Mouse (Mus musculus) left cerebral cortex, postnatal 25 days (tissue): Measurements from ENCODE around the gene Srcin1. TPM values are rescaled to one million over a fixed set of nuclear protein-coding genes. Genes with fewer than 3 reads are reported as not detected.
A peak's percentile ranks its signal among the peaks of the same experiment; 100 is the strongest.

Experiments used
- DNase-seq, 2 experiments: peaks; one replicate each; pipeline ENCODE4 v3.0.0; 2022; ENCODE audit warnings: low spot score in 2 of 2, mixed read lengths in 1 of 2
- intact Hi-C: fragments of 180-260 bp; cut with DNase I; formaldehyde crosslinking; loops from one replicate; pipeline ENCODE4 v1.15.1; 2025
- total RNA-seq, 2 experiments: library from RNA; stranded (reverse); gene quantifications; 2 replicates each; pipeline ENCODE4 v1.2.3; 2021

The Srcin1 gene
- total RNA-seq = 100 to 1,000 TPM; 323 to 339 TPM

- intact Hi-C loops = no loop called here
These were observed at the start of gene Srcin1 for GRCm38 (mm10) chr11:97576136-97576906. Gene Srcin1, minus strand, starts transcription at chr11:97576186.

GRCm38 (mm10) chr11:97625551-97625950 is 49.6 kb upstream of the Srcin1 start:
- intact Hi-C loops = loop anchor here (5.0 kb wide), 1 partner anchor 218 kb away; no protein-coding TSS in a partner anchor
- DNase-seq = no peak

More at GRCm38 (mm10) chr11:97576136-97576906, at the start of gene Srcin1:
- DNase-seq = peak in 1 of 2 experiments; percentile 60

GRCm38 (mm10) chr11:97623166-97623565 is 47.2 kb upstream of the Srcin1 start:
- intact Hi-C loops = loop anchor here (2.0 to 5.0 kb wide), 2 partner anchors 121 to 134 kb away; partner anchors contain the start of gene 4933428G20Rik
- no peak for DNase-seq

- intact Hi-C loops = loop anchor here (1.0 to 5.0 kb wide), 4 partner anchors 91 to 146 kb away; partner anchors contain the start of gene 4933428G20Rik
- DNase-seq = peak; percentile 73 to 80
These were observed 46.5 kb upstream of the Srcin1 start for GRCm38 (mm10) chr11:97622440-97622839.

- intact Hi-C loops = no loop called here
- DNase-seq = peak; percentile 72 to 77
These were observed 43.4 kb upstream of the Srcin1 start for GRCm38 (mm10) chr11:97619391-97619795.

GRCm38 (mm10) chr11:97618368-97618767 is 42.4 kb upstream of the Srcin1 start:
- intact Hi-C loops = no loop called here
- peak; percentile 26 to 56 for DNase-seq

- DNase-seq = no peak
- intact Hi-C loops = no loop called here
These were observed 39.3 kb upstream of the Srcin1 start for GRCm38 (mm10) chr11:97615276-97615675.

- intact Hi-C loops = loop anchor here (1.0 kb wide), 1 partner anchor 37 kb away; no protein-coding TSS in a partner anchor
- peak; percentile 76 to 97 for DNase-seq
These were observed 35.1 kb upstream of the Srcin1 start for GRCm38 (mm10) chr11:97611076-97611475.

GRCm38 (mm10) chr11:97609743-97610142 is 33.8 kb upstream of the Srcin1 start:
- peak; percentile 71 to 97 for DNase-seq
- intact Hi-C loops = loop anchor here (1.0 kb wide), 1 partner anchor 19 kb away; no protein-coding TSS in a partner anchor

GRCm38 (mm10) chr11:97608933-97609332 is 32.9 kb upstream of the Srcin1 start:
- DNase-seq = no peak
- intact Hi-C loops = loop anchor here (1.0 kb wide), 1 partner anchor 19 kb away; no protein-coding TSS in a partner anchor

GRCm38 (mm10) chr11:97607056-97607725 is 31.2 kb upstream of the Srcin1 start:
- peak in 1 of 2 experiments; percentile 53 for DNase-seq
- intact Hi-C loops = no loop called here

GRCm38 (mm10) chr11:97603891-97604290 is 27.9 kb upstream of the Srcin1 start:
- intact Hi-C loops = no loop called here
- no peak for DNase-seq

GRCm38 (mm10) chr11:97602223-97602622 is 26.2 kb upstream of the Srcin1 start:
- DNase-seq = no peak
- intact Hi-C loops = no loop called here

GRCm38 (mm10) chr11:97599104-97599503 is 23.1 kb upstream of the Srcin1 start:
- no peak for DNase-seq
- intact Hi-C loops = no loop called here

- intact Hi-C loops = no loop called here
These were observed 22.1 kb upstream of the Srcin1 start for GRCm38 (mm10) chr11:97597945-97598691.

GRCm38 (mm10) chr11:97594136-97594535 is 18.1 kb upstream of the Srcin1 start:
- intact Hi-C loops = no loop called here
- no peak for DNase-seq

More at GRCm38 (mm10) chr11:97597945-97598691, 22.1 kb upstream of the Srcin1 start:
- DNase-seq = no peak

- DNase-seq = no peak
- intact Hi-C loops = no loop called here
These were observed 15.9 kb upstream of the Srcin1 start for GRCm38 (mm10) chr11:97591910-97592309.

- intact Hi-C loops = loop anchor here (1.0 kb wide), 1 partner anchor 19 kb away; no protein-coding TSS in a partner anchor
These were observed 14.4 kb upstream of the Srcin1 start for GRCm38 (mm10) chr11:97590227-97590960.

GRCm38 (mm10) chr11:97589216-97589615 is 13.2 kb upstream of the Srcin1 start:
- peak; percentile 30 to 92 for DNase-seq
- intact Hi-C loops = loop anchor here (1.0 kb wide), 1 partner anchor 15 kb away; no protein-coding TSS in a partner anchor

More at GRCm38 (mm10) chr11:97590227-97590960, 14.4 kb upstream of the Srcin1 start:
- DNase-seq = peak; percentile 63 to 93
